15 mouse cellular contexts compared by ENCODE assay signal in the genomic region with DNA sequence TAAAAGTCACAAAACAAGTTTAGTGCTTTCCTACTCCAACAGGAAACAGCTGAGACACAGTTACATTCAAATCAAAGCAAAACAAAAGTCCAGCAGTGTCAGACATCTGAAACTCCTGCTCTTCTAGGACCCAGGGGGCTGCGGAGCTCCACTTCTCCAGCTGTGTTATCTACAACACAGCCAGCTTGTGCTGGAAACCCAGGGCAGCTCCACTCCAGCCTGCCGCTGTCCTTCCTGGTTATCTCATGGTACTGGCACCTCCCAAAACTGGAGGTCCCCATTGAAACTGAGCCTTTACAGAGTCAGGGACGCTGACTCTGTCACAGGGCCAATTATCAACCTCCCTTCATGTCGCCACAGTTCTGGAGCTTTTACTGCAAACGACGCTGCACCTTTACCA. TPM values are rescaled to one million over a fixed set of nuclear protein-coding genes. Genes with fewer than 3 reads are reported as not detected.
"Had no signal": no experiment of that assay in that cellular context is flagged by ENCODE, and none has a peak within 500 bp of the region (broad histone marks: within the 10 kb centered on the region; RNA-seq: fewer than 3 reads in every experiment).

No protein-coding gene starts in this region.

- H3K9ac ChIP-seq: limb, embryonic 12.5 days; liver, embryonic 13.5 days; liver, postnatal 0 days; midbrain, embryonic 13.5 days had no signal

- H3K4me2 ChIP-seq: limb, embryonic 12.5 days; liver, embryonic 13.5 days; midbrain, embryonic 13.5 days had no signal

- H3K36me3 ChIP-seq: limb, embryonic 12.5 days; liver, embryonic 13.5 days; midbrain, embryonic 13.5 days had no signal

- H3K9me3 ChIP-seq: liver, embryonic 13.5 days; midbrain, embryonic 13.5 days had no signal

- H3K4me3 ChIP-seq: layer of hippocampus, adult 2 months; limb, embryonic 12.5 days; liver, embryonic 13.5 days; midbrain, embryonic 13.5 days had no signal

- H3K27me3 ChIP-seq: limb, embryonic 12.5 days; liver, embryonic 13.5 days; midbrain, embryonic 13.5 days had no signal

- H3K27ac ChIP-seq: layer of hippocampus, adult 2 months; limb, embryonic 12.5 days; liver, embryonic 13.5 days; midbrain, embryonic 13.5 days; stomach, postnatal 0 days had no signal

- ATAC-seq: liver, postnatal 0 days; midbrain, embryonic 13.5 days had no signal

- H3K4me1 ChIP-seq: liver, embryonic 13.5 days; midbrain, embryonic 13.5 days had no signal

- DNase-seq: kidney, postnatal 36 days; liver; liver, embryonic 13.5 days; liver, postnatal 0 days; thymus, postnatal 4 days had no signal

RNA-seq across cellular contexts. Expression of gene Gm11983, which starts 40.3 kb away (rescaled TPM):
- total RNA-seq: layer of hippocampus, adult 2 months; layer of hippocampus, postnatal 10 days; left cerebral cortex, postnatal 36 days; megakaryocyte progenitor cell, adult 5-6 weeks; midbrain, postnatal 0 days had no signal
- polyA plus RNA-seq: limb, embryonic 12.5 days; liver, embryonic 13.5 days; liver, postnatal 0 days; lung, embryonic 16.5 days; midbrain, embryonic 13.5 days; midbrain, postnatal 0 days; neural tube, embryonic 14.5 days; stomach, postnatal 0 days had no signal
